Mouse (Mus musculus) forebrain, embryonic 16.5 days (tissue): ENCODE data around the gene Safb2. TPM values are rescaled to one million over a fixed set of nuclear protein-coding genes. Genes with fewer than 3 reads are reported as not detected.

Experiments
- ATAC-seq: fragments of 200-750 bp; cut with Nextera tagmentation; 2 replicates; pipeline ENCODE4 v1.8.0; 2017; ENCODE audit warnings: mild to moderate bottlenecking, moderate library complexity
- H3K27ac ChIP-seq: fragments of 300-500 bp; sonication (generic); 2 replicates; pipeline ENCODE4 v1.5.1; 2014; ENCODE audit warnings: low read length, control low read depth
- H3K27me3 ChIP-seq: fragments of 300-500 bp; sonication (generic); replicated peaks from 2 replicates; pipeline ENCODE4 v1.6.1; 2014; ENCODE audit warnings: low read length; ENCODE audit not compliant: control insufficient read depth, insufficient read depth
- H3K36me3 ChIP-seq: fragments of 300-500 bp; sonication (generic); 2 replicates; pipeline ENCODE4 v1.6.1; 2014; ENCODE audit not compliant: control insufficient read depth, insufficient read depth
- H3K4me1 ChIP-seq: fragments of 300-500 bp; sonication (generic); replicated peaks from 2 replicates; pipeline ENCODE4 v1.6.1; 2014; ENCODE audit warnings: low read length; ENCODE audit not compliant: control insufficient read depth, insufficient read depth
- H3K4me2 ChIP-seq: fragments of 300-500 bp; sonication (generic); 2 replicates; pipeline ENCODE4 v1.6.1; 2014; ENCODE audit warnings: mild to moderate bottlenecking, low read length, control low read depth
- H3K4me3 ChIP-seq: fragments of 300-500 bp; sonication (generic); replicated peaks from 2 replicates; pipeline ENCODE4 v1.5.1; 2014; ENCODE audit warnings: mild to moderate bottlenecking, low read length, control low read depth
- H3K9ac ChIP-seq: fragments of 300-500 bp; sonication (generic); replicated peaks from 2 replicates; pipeline ENCODE4 v1.6.1; 2014; ENCODE audit warnings: low read depth, low read length, control low read depth
- H3K9me3 ChIP-seq: fragments of 300-500 bp; sonication (generic); 2 replicates; pipeline ENCODE4 v1.6.1; 2016; ENCODE audit warnings: low read length; ENCODE audit not compliant: control insufficient read depth
- WGBS: fragments of 180-500 bp; shearing (Covaris S2); extraction: QIAGEN DNeasy Blood & Tissue Kit; methylation state at CpG from one replicate; pipeline ENCODE4 v1.1.7; 2014; 5-methylcytosine and 5-hydroxymethylcytosine counted together
- polyA plus RNA-seq: library from polyadenylated mRNA; unstranded; fragments of >200 nt; fragmentation: Nextera tagmentation; extraction: Ambion mirVana; gene quantifications from 2 replicates; pipeline ENCODE4 v1.2.1, GENCODE M21; 2015

Safb2 gene
- polyA plus RNA-seq, 1 experiment from 2014 or later = 85.4 TPM

GRCm38 (mm10) chr17:56593527-56594271 is 9.3 kb upstream of the Safb2 start:
- no peak overlapping the region for H3K9ac ChIP-seq
- H3K27ac ChIP-seq = no peak overlapping the region
- no peak overlapping the region for H3K4me3 ChIP-seq
- 85% methylated on average over 8 of the region's 8 CpGs for WGBS
- H3K9me3 ChIP-seq = no peaks in the 10 kb centered on the region
- no peaks in the 10 kb centered on the region for H3K27me3 ChIP-seq
- peaks cover 55% of the 10 kb centered on the region for H3K36me3 ChIP-seq
- H3K4me2 ChIP-seq = no peak overlapping the region
- no peak for ATAC-seq
- H3K4me1 ChIP-seq = peaks cover 3% of the 10 kb centered on the region; the same call in 1 of the 2 replicates

- H3K4me1 ChIP-seq = peaks cover 9% of the 10 kb centered on the region
- no peaks in the 10 kb centered on the region for H3K27me3 ChIP-seq
- peaks cover 52% of the 10 kb centered on the region for H3K36me3 ChIP-seq
- H3K9me3 ChIP-seq = no peaks in the 10 kb centered on the region
- no peak overlapping the region for H3K27ac ChIP-seq
- no peak overlapping the region for H3K4me2 ChIP-seq
- no peak overlapping the region for H3K9ac ChIP-seq
- no peak overlapping the region for H3K4me3 ChIP-seq
- ATAC-seq = no peak
Measured at GRCm38 (mm10) chr17:56592553-56592952, 8.2 kb upstream of the Safb2 start.

- ATAC-seq = no peak
- Histone ChIP-seq H3K36me3 (peaks cover 19% of the 10 kb centered on the region), H3K27me3 (no peaks in the 10 kb centered on the region), H3K9me3 (no peaks in the 10 kb centered on the region), H3K4me2 (no peak overlapping the region), H3K27ac (no peak overlapping the region), H3K4me3 (no peak overlapping the region), H3K4me1 (peaks cover 28% of the 10 kb centered on the region), H3K9ac (no peak overlapping the region)
- WGBS = 95% methylated on average over 4 of the region's 4 CpGs
Measured at GRCm38 (mm10) chr17:56588921-56589320, 4.5 kb upstream of the Safb2 start.

DNA sequence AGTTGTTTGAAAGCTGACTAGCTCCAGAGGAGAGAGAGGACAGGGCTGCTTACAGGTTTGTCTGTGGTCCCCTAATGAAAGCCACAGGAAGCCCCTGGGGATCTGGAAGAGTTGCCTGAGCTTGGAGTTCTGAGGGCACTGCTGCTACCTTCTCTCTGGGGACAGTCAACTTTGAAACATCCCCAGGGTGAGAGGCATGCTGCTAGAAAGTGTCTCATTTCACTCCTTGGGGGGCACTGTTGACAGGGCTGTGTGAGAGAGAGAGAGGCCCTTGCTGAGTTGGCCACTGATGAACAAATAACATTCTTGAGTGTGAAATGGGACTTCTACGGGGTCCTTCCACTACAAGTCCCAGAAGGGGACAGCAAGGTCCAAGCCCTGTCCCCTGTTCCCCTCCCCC is 3.4 kb upstream of the Safb2 start:
- 85% methylated on average over 1 of the region's 1 CpGs for WGBS
- H3K4me1 ChIP-seq = peaks cover 37% of the 10 kb centered on the region

DNA sequence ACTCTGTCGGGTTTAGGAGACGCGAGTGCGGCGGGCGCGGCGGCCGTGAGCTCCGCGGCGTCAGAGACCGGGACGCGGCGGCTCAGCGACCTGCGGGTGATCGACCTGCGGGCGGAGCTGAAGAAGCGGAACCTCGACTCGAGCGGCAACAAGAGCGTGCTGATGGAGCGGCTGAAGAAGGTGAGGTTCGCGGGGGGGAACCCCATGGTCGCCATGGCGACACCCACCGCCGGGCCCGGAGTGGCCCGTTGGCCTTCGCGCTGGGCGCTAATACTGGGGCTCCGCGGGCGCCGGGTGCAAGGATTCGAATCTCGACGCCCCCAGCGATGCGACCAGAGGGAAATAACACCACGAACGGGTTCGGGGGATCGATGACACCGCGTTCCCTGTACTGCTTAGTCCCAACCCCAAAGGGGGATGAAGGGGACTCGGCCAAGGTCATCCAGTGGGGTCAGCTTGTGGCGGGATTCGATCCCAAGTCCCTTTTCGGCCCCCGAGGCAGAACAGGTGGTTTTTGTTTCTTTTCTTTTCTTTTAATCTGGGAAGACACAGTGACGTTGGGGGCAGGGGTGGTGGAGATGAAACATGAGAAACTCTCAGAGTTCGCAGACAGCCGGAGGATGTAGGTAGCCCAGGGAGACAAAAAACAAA is 911 bp upstream of the Safb2 start:
- WGBS = under 1% methylated on average over 61 of the region's 61 CpGs
- Histone ChIP-seq H3K4me1 (peaks cover 53% of the 10 kb centered on the region), H3K27ac (peak overlapping the region; percentile 95), H3K27me3 (no peaks in the 10 kb centered on the region), H3K9me3 (no peaks in the 10 kb centered on the region), H3K4me2 (peak overlapping the region; percentile 98), H3K4me3 (peak overlapping the region; percentile 87), H3K9ac (peak overlapping the region; percentile 85), H3K36me3 (peaks cover 18% of the 10 kb centered on the region)
- ATAC-seq = peak; percentile 9

More for the DNA sequence above, 3.4 kb upstream of the Safb2 start:
- no peak overlapping the region for H3K4me3 ChIP-seq
- no peak overlapping the region for H3K4me2 ChIP-seq
- H3K9ac ChIP-seq = no peak overlapping the region
- no peak overlapping the region for H3K27ac ChIP-seq
- ATAC-seq = no peak
- H3K27me3 ChIP-seq = no peaks in the 10 kb centered on the region
- H3K36me3 ChIP-seq = peaks cover 15% of the 10 kb centered on the region
- no peaks in the 10 kb centered on the region for H3K9me3 ChIP-seq

- Histone ChIP-seq H3K27me3 (no peaks in the 10 kb centered on the region), H3K9ac (peak overlapping the region; percentile 86), H3K4me3 (peak overlapping the region; percentile 87), H3K9me3 (no peaks in the 10 kb centered on the region), H3K4me2 (peak overlapping the region; percentile 96), H3K27ac (peak overlapping the region; percentile 95), H3K36me3 (peaks cover 9% of the 10 kb centered on the region), H3K4me1 (peaks cover 50% of the 10 kb centered on the region)
- ATAC-seq = no peak
- 4% methylated on average over 31 of the region's 33 CpGs for WGBS
Measured at GRCm38 (mm10) chr17:56583611-56584256, 651 bp downstream of the Safb2 start.

GRCm38 (mm10) chr17:56583071-56583470 is 1.3 kb downstream of the Safb2 start:
- WGBS = 60% methylated on average over 1 of the region's 1 CpGs
- H3K4me1 ChIP-seq = peaks cover 48% of the 10 kb centered on the region
- H3K27ac ChIP-seq = no peak overlapping the region

GRCm38 (mm10) chr17:56572939-56573338 is 11.4 kb downstream of the Safb2 start:
- H3K9ac ChIP-seq = no peak overlapping the region
- H3K4me3 ChIP-seq = no peak overlapping the region
- H3K36me3 ChIP-seq = peaks cover 59% of the 10 kb centered on the region
- H3K9me3 ChIP-seq = no peaks in the 10 kb centered on the region
- WGBS = 93% methylated on average over 3 of the region's 3 CpGs
- H3K27ac ChIP-seq = no peak overlapping the region
- no peak overlapping the region for H3K4me2 ChIP-seq
- no peaks in the 10 kb centered on the region for H3K4me1 ChIP-seq
- no peaks in the 10 kb centered on the region for H3K27me3 ChIP-seq
- no peak for ATAC-seq

More at GRCm38 (mm10) chr17:56583071-56583470, 1.3 kb downstream of the Safb2 start:
- Histone ChIP-seq H3K9me3 (no peaks in the 10 kb centered on the region), H3K4me2 (peak overlapping the region; percentile 96), H3K4me3 (peak overlapping the region; percentile 87), H3K9ac (peak overlapping the region; percentile 86), H3K27me3 (no peaks in the 10 kb centered on the region), H3K36me3 (peaks cover 12% of the 10 kb centered on the region)
- no peak for ATAC-seq

- Histone ChIP-seq H3K4me1 (no peaks in the 10 kb centered on the region), H3K9me3 (no peaks in the 10 kb centered on the region), H3K27ac (no peak overlapping the region), H3K4me3 (no peak overlapping the region), H3K27me3 (no peaks in the 10 kb centered on the region), H3K36me3 (peaks cover 56% of the 10 kb centered on the region), H3K9ac (no peak overlapping the region), H3K4me2 (no peak overlapping the region)
- WGBS = 16% methylated on average over 1 of the region's 1 CpGs
- ATAC-seq = no peak
Measured at GRCm38 (mm10) chr17:56572154-56572553, 12.2 kb downstream of the Safb2 start.
